Mouse (Mus musculus): ENCODE measurements at regions not wholly inside any gene's neighbourhood (a gene's known extent, or its start where the extent isn't known, plus 50 kb on each side); places are given as distances from the start of the nearest gene placed in this dataset.
A peak's percentile ranks its signal among the peaks of the same experiment; 100 is the strongest.

- no peak for DNase-seq
These were observed 231.2 kb upstream of the Msx2 start for GRCm38 (mm10) chr13:53704104-53704503.

GRCm38 (mm10) chr13:53700236-53700635, 227.4 kb upstream of the Msx2 start:
- DNase-seq: no peak

- no peak for DNase-seq
These were observed 225.1 kb upstream of the Msx2 start for GRCm38 (mm10) chr13:53697954-53698353.

GRCm38 (mm10) chr13:53695385-53695784, 222.5 kb upstream of the Msx2 start:
- DNase-seq: no peak

GRCm38 (mm10) chr13:53688934-53689333, 216.1 kb upstream of the Msx2 start:
- no peak for DNase-seq

- peak; percentile 60 to 63 for DNase-seq
These were observed 215.6 kb upstream of the Msx2 start for GRCm38 (mm10) chr13:53688489-53688888.

- no peak for DNase-seq
These were observed 211.6 kb upstream of the Msx2 start for GRCm38 (mm10) chr13:53684498-53684897.

- no peak for DNase-seq
These were observed 204.3 kb upstream of the Msx2 start for GRCm38 (mm10) chr13:53677187-53677586.

- DNase-seq: no peak
These were observed 197.5 kb upstream of the Msx2 start for GRCm38 (mm10) chr13:53670361-53670760.

GRCm38 (mm10) chr13:53667518-53667917, 194.6 kb upstream of the Msx2 start:
- no peak for DNase-seq

GRCm38 (mm10) chr13:53665592-53665991, 192.7 kb upstream of the Msx2 start:
- DNase-seq: no peak

- DNase-seq: no peak
These were observed 191.9 kb upstream of the Msx2 start for GRCm38 (mm10) chr13:53664631-53665230.

- no peak for DNase-seq
These were observed 180.0 kb upstream of the Msx2 start for GRCm38 (mm10) chr13:53652826-53653225.

- no peak for DNase-seq
These were observed 175.5 kb upstream of the Msx2 start for GRCm38 (mm10) chr13:53648353-53648752.

- DNase-seq: no peak
These were observed 169.7 kb upstream of the Msx2 start for GRCm38 (mm10) chr13:53642557-53642956.

GRCm38 (mm10) chr13:53639584-53639983, 166.7 kb upstream of the Msx2 start:
- no peak for DNase-seq

- no peak for DNase-seq
These were observed 166.2 kb upstream of the Msx2 start for GRCm38 (mm10) chr13:53639115-53639514.

- no peak for DNase-seq
These were observed 163.1 kb upstream of the Msx2 start for GRCm38 (mm10) chr13:53636011-53636410.

GRCm38 (mm10) chr13:53634637-53635203, 161.8 kb upstream of the Msx2 start:
- no peak for DNase-seq

GRCm38 (mm10) chr13:53598050-53598449, 125.2 kb upstream of the Msx2 start:
- DNase-seq: no peak

- DNase-seq: no peak
These were observed 124.3 kb upstream of the Msx2 start for GRCm38 (mm10) chr13:53596871-53597800.

GRCm38 (mm10) chr13:53592755-53593154, 119.9 kb upstream of the Msx2 start:
- DNase-seq: no peak

GRCm38 (mm10) chr13:53586771-53587170, 113.9 kb upstream of the Msx2 start:
- no peak for DNase-seq

All from cerebellum, postnatal 36 days (tissue).